ENCODE assay signal across 22 mouse cellular contexts in genomic region chr12:37882796-37883195, GRCm38 (mm10).
"Had no signal": no experiment of that assay in that cellular context is flagged by ENCODE, and none has a peak within 500 bp of the region (broad histone marks: within the 10 kb centered on the region; RNA-seq: fewer than 3 reads in every experiment).

No protein-coding gene starts in this region.

- DNase-seq: kidney, adult 2 months; kidney, postnatal 36 days; layer of hippocampus, adult 9-11 months; liver; lung, adult 2 months; right cerebral cortex, adult 18-20 months; right cerebral cortex, postnatal 14 days; right cerebral cortex, postnatal 4 days; thymus, adult 2 months; thymus, postnatal 14 days; thymus, postnatal 4 days had no signal

- H3K9me3 ChIP-seq: limb, embryonic 10.5 days; limb, embryonic 13.5 days; liver, embryonic 12.5 days; liver, embryonic 15.5 days; midbrain, embryonic 10.5 days; midbrain, embryonic 13.5 days; neural tube, embryonic 12.5 days; neural tube, embryonic 15.5 days had no signal

- H3K9ac ChIP-seq: limb, embryonic 13.5 days; liver, embryonic 12.5 days; liver, embryonic 15.5 days; midbrain, embryonic 13.5 days; neural tube, embryonic 12.5 days; neural tube, embryonic 15.5 days had no signal

- H3K4me3 ChIP-seq: limb, embryonic 10.5 days; limb, embryonic 13.5 days; liver, embryonic 12.5 days; liver, embryonic 15.5 days; megakaryocyte, embryonic 14.5 days; midbrain, embryonic 10.5 days; midbrain, embryonic 13.5 days; neural tube, embryonic 12.5 days; neural tube, embryonic 15.5 days had no signal

- H3K4me1 ChIP-seq: limb, embryonic 13.5 days; liver, embryonic 12.5 days; liver, embryonic 15.5 days had no signal

- H3K36me3 ChIP-seq: limb, embryonic 10.5 days; limb, embryonic 13.5 days; liver, embryonic 12.5 days; liver, embryonic 15.5 days; midbrain, embryonic 10.5 days; midbrain, embryonic 13.5 days; neural tube, embryonic 12.5 days; neural tube, embryonic 15.5 days had no signal

- H3K27me3 ChIP-seq: midbrain, embryonic 13.5 days; neural tube, embryonic 12.5 days; neural tube, embryonic 15.5 days had no signal

- ATAC-seq: liver, embryonic 12.5 days; midbrain, embryonic 13.5 days had no signal

- H3K27ac ChIP-seq: kidney, postnatal 0 days; limb, embryonic 10.5 days; limb, embryonic 13.5 days; liver, embryonic 12.5 days; liver, embryonic 15.5 days; midbrain, embryonic 10.5 days; midbrain, embryonic 13.5 days; neural tube, embryonic 12.5 days; neural tube, embryonic 15.5 days; stomach, postnatal 0 days had no signal

- H3K4me2 ChIP-seq: limb, embryonic 13.5 days; liver, embryonic 12.5 days; liver, embryonic 15.5 days; midbrain, embryonic 13.5 days; neural tube, embryonic 12.5 days had no signal
